8 mouse cellular contexts compared by ENCODE assay signal in genomic region chr17:62299875-62300274, GRCm38 (mm10).
"Had no signal": no experiment of that assay in that cellular context is flagged by ENCODE, and none has a peak within 500 bp of the region (broad histone marks: within the 10 kb centered on the region; RNA-seq: fewer than 3 reads in every experiment).

No protein-coding gene starts in this region.

- DNase-seq: kidney, adult 11 months; kidney, adult 8-10 months; kidney, postnatal 25 days; liver, embryonic 13.5 days; lung, adult 2 months; spleen, adult 18-20 months; thymus, adult 18-20 months; thymus, postnatal 36 days had no signal
